Mouse (Mus musculus) lung, postnatal 0 days (tissue): ENCODE results near the gene 2010003K11Rik.

Experiments used
- CTCF ChIP-seq: IDR thresholded peaks from 2 replicates; pipeline ENCODE4 v1.5.1; 2016; ENCODE audit warnings: antibody characterized with exemption, mild to moderate bottlenecking
- EP300 ChIP-seq: IDR thresholded peaks from 2 replicates; pipeline ENCODE4 v1.6.1; 2016; ENCODE audit warnings: antibody characterized with exemption, mild to moderate bottlenecking, control low read depth

DNA sequence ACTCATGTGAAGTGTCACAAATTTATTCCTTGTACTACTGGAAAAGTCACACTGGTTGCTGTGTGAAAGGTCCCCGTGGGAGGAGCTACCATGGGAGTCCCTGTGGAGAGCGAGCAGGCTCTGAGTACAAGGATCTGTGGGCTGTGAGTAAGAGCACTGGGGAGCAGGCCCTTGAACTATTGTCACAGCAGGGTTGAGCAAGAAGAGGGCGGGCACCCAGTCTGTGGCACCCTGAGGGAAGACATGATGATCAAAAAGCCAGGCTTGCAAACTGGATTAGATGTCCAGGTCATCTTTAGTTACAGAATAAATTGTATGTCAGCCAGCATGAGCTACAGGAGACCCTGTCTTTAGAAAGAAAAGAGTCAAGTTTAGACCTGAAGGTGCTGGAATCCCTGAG lies 38.2 kb upstream of the 2010003K11Rik start:
- TF ChIP-seq CTCF (no peak), EP300 (no peak)
